Mouse (Mus musculus) lung, adult 2 months (tissue): ENCODE measurements around the gene Elf5.

Experiments used
- CTCF ChIP-seq: fragments of 200-500 bp; IDR thresholded peaks from 2 replicates; pipeline ENCODE4 v1.5.1; 2011; ENCODE audit warnings: mild to moderate bottlenecking, low read length, control low read depth; ENCODE audit not compliant: insufficient read depth
- POLR2A ChIP-seq: fragments of 200-500 bp; IDR thresholded peaks from 2 replicates; pipeline ENCODE4 v1.6.1; 2011; ENCODE audit warnings: low read depth, mild to moderate bottlenecking, control low read depth, low read length, borderline replicate concordance; ENCODE audit errors: extremely low read depth

- TF ChIP-seq POLR2A (no peak), CTCF (no peak)
Measured at GRCm38 (mm10) chr2:103372541-103372940, 38.9 kb upstream of the Elf5 start.
